Mouse (Mus musculus) intestine, postnatal 0 days (tissue): ENCODE data around the gene Hdac4. TPM values are rescaled to one million over a fixed set of nuclear protein-coding genes. Genes with fewer than 3 reads are reported as not detected.

Experiments
- ATAC-seq: fragments of 200-750 bp; cut with Nextera tagmentation; 2 replicates; pipeline ENCODE4 v1.8.0; 2017; ENCODE audit warnings: mild to moderate bottlenecking, moderate TSS enrichment, moderate library complexity
- H3K27ac ChIP-seq: fragments of 300-500 bp; sonication (generic); 2 replicates; pipeline ENCODE4 v1.5.1; 2014; ENCODE audit warnings: mild to moderate bottlenecking, low read depth, low read length, moderate library complexity
- H3K27me3 ChIP-seq: fragments of 300-500 bp; sonication (generic); replicated peaks from 2 replicates; pipeline ENCODE4 v1.6.1; 2014; ENCODE audit warnings: low read length, mixed read lengths; ENCODE audit not compliant: control insufficient read depth, insufficient read depth
- H3K36me3 ChIP-seq: fragments of 300-500 bp; sonication (generic); 2 replicates; pipeline ENCODE4 v1.6.1; 2014; ENCODE audit warnings: mild to moderate bottlenecking, moderate library complexity; ENCODE audit not compliant: control insufficient read depth, insufficient read depth
- H3K4me1 ChIP-seq: fragments of 300-500 bp; sonication (generic); replicated peaks from 2 replicates; pipeline ENCODE4 v1.6.1; 2014; ENCODE audit warnings: antibody characterized with exemption, low read length, mixed read lengths; ENCODE audit not compliant: control insufficient read depth, insufficient read depth
- H3K4me2 ChIP-seq: fragments of 300-500 bp; sonication (generic); replicated peaks from 2 replicates; pipeline ENCODE4 v1.6.1; 2014; ENCODE audit warnings: low read depth, mild to moderate bottlenecking, moderate library complexity
- H3K4me3 ChIP-seq: fragments of 300-500 bp; sonication (generic); 2 replicates; pipeline ENCODE4 v1.5.1; 2014; ENCODE audit warnings: low read depth, low read length
- H3K9ac ChIP-seq: fragments of 300-500 bp; sonication (generic); 2 replicates; pipeline ENCODE4 v1.6.1; 2014; ENCODE audit warnings: mild to moderate bottlenecking, low read depth, low read length
- H3K9me3 ChIP-seq: fragments of 300-500 bp; sonication (generic); 2 replicates; pipeline ENCODE4 v1.6.1; 2016; ENCODE audit warnings: mixed run types; ENCODE audit not compliant: control insufficient read depth
- CTCF ChIP-seq: sonication (generic); IDR thresholded peaks from 2 replicates; pipeline ENCODE4 v1.5.1; 2016; ENCODE audit warnings: low read depth, mild to moderate bottlenecking, control low read depth, antibody characterized with exemption, moderate library complexity
- WGBS: fragments of 180-500 bp; shearing (Covaris S2); extraction: QIAGEN DNeasy Blood & Tissue Kit; methylation state at CpG from one replicate; pipeline ENCODE4 v1.1.7; 2014; 5-methylcytosine and 5-hydroxymethylcytosine counted together
- polyA plus RNA-seq: library from polyadenylated mRNA; unstranded; fragments of >200 nt; fragmentation: Nextera tagmentation; extraction: Ambion mirVana; gene quantifications from 2 replicates; pipeline ENCODE4 v1.2.1, GENCODE M21; 2015

The Hdac4 gene
- polyA plus RNA-seq, 1 experiment from 2014 or later: 6.7 TPM

GRCm38 (mm10) chr1:92030541-92030940 lies 165.0 kb downstream of the Hdac4 start:
- no peak for TF ChIP-seq CTCF
- ATAC-seq: no peak
- Histone ChIP-seq H3K27me3 (no peaks in the 10 kb centered on the region), H3K9ac (no peak overlapping the region), H3K27ac (no peak overlapping the region), H3K36me3 (peaks cover 12% of the 10 kb centered on the region; the same call in 1 of the 2 replicates), H3K4me3 (no peak overlapping the region), H3K4me2 (no peak overlapping the region), H3K9me3 (no peaks in the 10 kb centered on the region), H3K4me1 (no peaks in the 10 kb centered on the region)
- 84% methylated on average over 6 of the region's 6 CpGs for WGBS

GRCm38 (mm10) chr1:92028158-92028557 lies 167.3 kb downstream of the Hdac4 start:
- Histone ChIP-seq H3K4me2 (no peak overlapping the region), H3K9ac (no peak overlapping the region), H3K36me3 (peaks cover 12% of the 10 kb centered on the region; the same call in 1 of the 2 replicates), H3K27me3 (no peaks in the 10 kb centered on the region), H3K27ac (no peak overlapping the region), H3K4me3 (no peak overlapping the region), H3K9me3 (no peaks in the 10 kb centered on the region), H3K4me1 (no peaks in the 10 kb centered on the region)
- TF ChIP-seq CTCF: no peak
- no peak for ATAC-seq
- 85% methylated on average over 2 of the region's 2 CpGs for WGBS

GRCm38 (mm10) chr1:92026351-92026750 lies 169.1 kb downstream of the Hdac4 start:
- peaks cover 12% of the 10 kb centered on the region; the same call in 1 of the 2 replicates for H3K36me3 ChIP-seq

GRCm38 (mm10) chr1:92023906-92024305 lies 171.6 kb downstream of the Hdac4 start:
- Histone ChIP-seq H3K27me3 (no peaks in the 10 kb centered on the region), H3K4me3 (no peak overlapping the region), H3K9ac (no peak overlapping the region), H3K4me1 (no peaks in the 10 kb centered on the region), H3K27ac (no peak overlapping the region), H3K4me2 (no peak overlapping the region), H3K36me3 (peaks cover 11% of the 10 kb centered on the region; the same call in 1 of the 2 replicates), H3K9me3 (no peaks in the 10 kb centered on the region)
- 91% methylated on average over 3 of the region's 3 CpGs for WGBS
- TF ChIP-seq CTCF: no peak
- ATAC-seq: no peak

More at GRCm38 (mm10) chr1:92026351-92026750, 169.1 kb downstream of the Hdac4 start:
- Histone ChIP-seq H3K9ac (no peak overlapping the region), H3K4me2 (no peak overlapping the region), H3K4me3 (no peak overlapping the region), H3K4me1 (no peaks in the 10 kb centered on the region), H3K27me3 (no peaks in the 10 kb centered on the region), H3K9me3 (no peaks in the 10 kb centered on the region), H3K27ac (no peak overlapping the region)
- TF ChIP-seq CTCF: no peak
- WGBS: 75% methylated on average over 3 of the region's 3 CpGs
- ATAC-seq: no peak

- Histone ChIP-seq H3K4me3 (no peak overlapping the region), H3K9me3 (no peaks in the 10 kb centered on the region), H3K4me2 (no peak overlapping the region), H3K27ac (no peak overlapping the region), H3K36me3 (no peaks in the 10 kb centered on the region), H3K27me3 (no peaks in the 10 kb centered on the region), H3K9ac (no peak overlapping the region), H3K4me1 (no peaks in the 10 kb centered on the region)
- ATAC-seq: no peak
- TF ChIP-seq CTCF: no peak
- WGBS: 92% methylated on average over 4 of the region's 4 CpGs
Observed at GRCm38 (mm10) chr1:92022009-92022408, 173.5 kb downstream of the Hdac4 start.

GRCm38 (mm10) chr1:92015938-92016672 lies 179.4 kb downstream of the Hdac4 start:
- H3K27me3 ChIP-seq: no peaks in the 10 kb centered on the region
- no peak overlapping the region for H3K27ac ChIP-seq
- H3K9me3 ChIP-seq: no peaks in the 10 kb centered on the region
- H3K4me2 ChIP-seq: no peak overlapping the region
- H3K4me3 ChIP-seq: no peak overlapping the region
- ATAC-seq: 0 out of 2 replicates have a peak, but pooled peaks have one; percentile 31
- peak; percentile 44 for TF ChIP-seq CTCF
- H3K36me3 ChIP-seq: peaks cover 3% of the 10 kb centered on the region; the same call in 1 of the 2 replicates
- H3K9ac ChIP-seq: no peak overlapping the region
- 58% methylated on average over 4 of the region's 4 CpGs for WGBS
- peaks cover 5% of the 10 kb centered on the region; the same call in 1 of the 2 replicates for H3K4me1 ChIP-seq
